Mouse (Mus musculus): ENCODE results near the gene Otud5. TPM values are rescaled to one million over a fixed set of nuclear protein-coding genes. Genes with fewer than 3 reads are reported as not detected.

Gene Otud5
- polyA plus RNA-seq (2012; rRNA removed): 59.6 and 60.4 TPM in 2 replicates

GRCm38 (mm10) chrX:7841163-7842162 is at the start of gene Otud5:
TSS of gene Otud5 (plus strand) at chrX:7841364.

GRCm38 (mm10) chrX:7821865-7822779 is 19.0 kb upstream of the Otud5 start, which contains the start of gene Kcnd1:
TSS of gene Kcnd1 (plus strand) at chrX:7822289.

GRCm38 (mm10) chrX:7878007-7878419 is 36.8 kb downstream of the Otud5 start, which contains the start of gene Pim2:
TSS of gene Pim2 (plus strand) at chrX:7878262.

GRCm38 (mm10) chrX:7883841-7884567 is 42.8 kb downstream of the Otud5 start, which contains the start of gene Slc35a2:
TSS of gene Slc35a2 (plus strand) at chrX:7884028.

GRCm38 (mm10) chrX:7898880-7899874 is 58.0 kb downstream of the Otud5 start, which contains the start of the genes Pqbp1 and Timm17b:
TSS of gene Pqbp1 (minus strand) at chrX:7899269.
TSS of gene Timm17b (plus strand) at chrX:7899357.

DNA sequence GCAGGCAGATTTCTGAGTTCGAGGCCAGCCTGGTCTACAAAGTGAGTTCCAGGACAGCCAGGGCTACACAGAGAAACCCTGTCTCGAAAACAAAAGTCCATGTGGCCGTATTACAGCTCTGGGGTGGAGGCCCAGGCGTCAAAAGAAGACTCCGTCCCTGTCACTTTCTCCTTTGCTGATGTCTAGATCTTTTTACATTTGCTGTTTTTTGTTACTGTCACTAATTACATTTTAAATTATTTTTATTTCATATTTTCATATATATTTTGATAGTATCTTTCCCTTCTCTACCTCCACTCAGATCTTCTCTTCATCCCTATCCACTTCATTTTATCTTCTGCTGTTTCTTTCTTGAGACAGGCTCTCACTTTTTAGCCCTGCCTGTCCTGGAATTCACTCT is 66.6 kb downstream of the Otud5 start, which contains the start of gene Gm10491:
Gene Gm10491, minus strand, starts transcription at position 101 of the 400 bp plus-strand sequence.

DNA sequence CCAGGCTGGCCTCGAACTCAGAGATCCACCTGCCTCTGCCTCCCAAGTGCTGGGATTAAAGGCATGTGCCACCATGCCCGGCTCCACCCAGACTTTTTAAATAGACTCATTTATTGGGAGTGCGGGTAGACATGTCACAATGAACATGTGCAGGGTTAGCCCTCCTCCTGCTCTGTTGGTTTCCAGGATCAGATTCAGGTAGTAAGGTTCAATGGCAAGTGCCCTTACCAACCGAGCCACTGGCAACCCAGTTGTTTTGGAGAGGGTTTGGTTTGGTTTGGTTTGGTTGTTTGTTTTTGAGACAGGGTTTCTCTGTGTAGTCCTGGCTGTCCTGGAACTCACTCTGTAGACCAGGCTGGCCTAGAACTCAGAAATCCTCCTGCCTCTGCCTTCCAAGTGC is 68.1 kb downstream of the Otud5 start, which contains the start of gene Gm10490:
Gene Gm10490, plus strand, starts transcription at position 301 of the 400 bp plus-strand sequence.

GRCm38 (mm10) chrX:7919601-7920383 is 78.6 kb downstream of the Otud5 start, which contains the start of gene Pcsk1n:
TSS of gene Pcsk1n (plus strand) at chrX:7919822.

Other genes with a start within 250 kb of the Otud5 start
- 31.5 and 35.4 TPM in 2 replicates for gene Ccdc22, start 235.8 kb upstream of the Otud5 start, polyA plus RNA-seq (2012; rRNA removed)
- 0.18 and 0.19 TPM in 2 replicates for gene Cacna1f, start 234.3 kb upstream of the Otud5 start, polyA plus RNA-seq (2012; rRNA removed)
- 161 and 177 TPM in 2 replicates for gene Syp, start 202.9 kb upstream of the Otud5 start, polyA plus RNA-seq (2012; rRNA removed)
- gene Prickle3, start 184.1 kb upstream of the Otud5 start, polyA plus RNA-seq (2012; rRNA removed): 3.5 and 6.4 TPM in 2 replicates
- 46.2 and 64.5 TPM in 2 replicates for gene Plp2, start 170.0 kb upstream of the Otud5 start, polyA plus RNA-seq (2012; rRNA removed)
- 0.20 and 0.29 TPM in 2 replicates for gene Magix, start 160.1 kb upstream of the Otud5 start, polyA plus RNA-seq (2012; rRNA removed)
- 29.7 and 33.7 TPM in 2 replicates for gene Gpkow, start 144.2 kb upstream of the Otud5 start, polyA plus RNA-seq (2012; rRNA removed)
- gene Wdr45, start 127.0 kb upstream of the Otud5 start, polyA plus RNA-seq (2012; rRNA removed): 47.9 and 48.4 TPM in 2 replicates
- 0.57 and 0.83 TPM in 2 replicates for gene Gm45208, start 119.1 kb upstream of the Otud5 start, polyA plus RNA-seq (2012; rRNA removed)
- gene Praf2, start 112.9 kb upstream of the Otud5 start, polyA plus RNA-seq (2012; rRNA removed): 99.6 and 106 TPM in 2 replicates
- 60.1 and 61.7 TPM in 2 replicates for gene Ccdc120, start 90.5 kb upstream of the Otud5 start, polyA plus RNA-seq (2012; rRNA removed)
- 17.1 and 19.2 TPM in 2 replicates for gene Tfe3, start 78.8 kb upstream of the Otud5 start, polyA plus RNA-seq (2012; rRNA removed)
- gene Gripap1, start 51.6 kb upstream of the Otud5 start, polyA plus RNA-seq (2012; rRNA removed): 93.9 and 102 TPM in 2 replicates
- gene Kcnd1, start 19.1 kb upstream of the Otud5 start, polyA plus RNA-seq (2012; rRNA removed): 4.7 and 5.3 TPM in 2 replicates
- gene Pim2, start 36.9 kb downstream of the Otud5 start, polyA plus RNA-seq (2012; rRNA removed): 19.7 and 20.8 TPM in 2 replicates
- gene Slc35a2, start 42.7 kb downstream of the Otud5 start, polyA plus RNA-seq (2012; rRNA removed): 41.6 and 47.2 TPM in 2 replicates
- 217 and 234 TPM in 2 replicates for gene Pqbp1, start 57.9 kb downstream of the Otud5 start, polyA plus RNA-seq (2012; rRNA removed)
- 55.3 and 58.3 TPM in 2 replicates for gene Timm17b, start 58.0 kb downstream of the Otud5 start, polyA plus RNA-seq (2012; rRNA removed)
- gene Gm10491, start 66.5 kb downstream of the Otud5 start, polyA plus RNA-seq (2012; rRNA removed): not detected in 2 replicates
- gene Gm10490, start 68.2 kb downstream of the Otud5 start, polyA plus RNA-seq (2012; rRNA removed): not detected in 2 replicates
- 65.2 and 75.6 TPM in 2 replicates for gene Pcsk1n, start 78.5 kb downstream of the Otud5 start, polyA plus RNA-seq (2012; rRNA removed)
- 0.15 and 0.21 TPM in 2 replicates for gene Eras, start 87.2 kb downstream of the Otud5 start, polyA plus RNA-seq (2012; rRNA removed)
- gene Hdac6, start 106.5 kb downstream of the Otud5 start, polyA plus RNA-seq (2012; rRNA removed): 111 and 113 TPM in 2 replicates
- gene Gata1, start 136.7 kb downstream of the Otud5 start, polyA plus RNA-seq (2012; rRNA removed): 0.33 and 0.34 TPM in 2 replicates
- gene Glod5, start 177.1 kb downstream of the Otud5 start, polyA plus RNA-seq (2012; rRNA removed): 0.26 and 0.44 TPM in 2 replicates
- 52.8 and 56.5 TPM in 2 replicates for gene Suv39h1, start 233.4 kb downstream of the Otud5 start, polyA plus RNA-seq (2012; rRNA removed)
- gene Was, start 249.1 kb downstream of the Otud5 start, polyA plus RNA-seq (2012; rRNA removed): 1.0 and 1.1 TPM in 2 replicates